Mouse (Mus musculus): ENCODE measurements around the gene Lce1a2.
"Not testable (repeated sequence)": the region's sequence is repeated elsewhere in the genome, so short reads cannot be mapped to it uniquely, and the experiment has no call there.

The Lce1a2 gene

GRCm38 (mm10) chr3:92670215-92670614 lies at the start of gene Lce1a2:
Gene Lce1a2, minus strand, starts transcription at chr3:92670315.
- DNase-seq (ENCODE audit: low spot score): no peak

- no peak for DNase-seq (ENCODE audit: low spot score)
Measured at GRCm38 (mm10) chr3:92715122-92715521, 45.0 kb upstream of the Lce1a2 start.

DNA sequence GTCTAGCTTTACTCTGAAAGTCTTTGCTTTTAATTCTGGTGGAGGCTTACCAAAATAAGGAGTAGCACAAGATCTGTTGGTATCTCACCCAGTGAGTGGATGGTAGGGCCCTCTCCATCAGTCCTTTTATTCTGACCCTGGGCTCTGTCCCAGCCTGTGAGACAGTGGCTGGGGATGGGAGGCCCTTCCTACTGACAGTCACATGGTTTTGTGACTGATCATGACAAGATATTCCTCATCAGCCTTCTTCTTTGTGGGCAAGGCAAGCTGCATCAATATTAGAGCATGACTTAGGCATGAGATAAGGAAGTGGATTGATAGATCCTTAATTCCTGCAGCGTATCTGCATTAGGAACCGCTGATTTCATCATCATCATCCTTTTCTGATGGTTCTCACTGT lies 38.9 kb upstream of the Lce1a2 start, which contains the start of gene Lce1e:
Lce1e (minus strand) TSS at position 101 of the 400 bp plus-strand sequence.
- no peak for DNase-seq (ENCODE audit: low spot score)

DNA sequence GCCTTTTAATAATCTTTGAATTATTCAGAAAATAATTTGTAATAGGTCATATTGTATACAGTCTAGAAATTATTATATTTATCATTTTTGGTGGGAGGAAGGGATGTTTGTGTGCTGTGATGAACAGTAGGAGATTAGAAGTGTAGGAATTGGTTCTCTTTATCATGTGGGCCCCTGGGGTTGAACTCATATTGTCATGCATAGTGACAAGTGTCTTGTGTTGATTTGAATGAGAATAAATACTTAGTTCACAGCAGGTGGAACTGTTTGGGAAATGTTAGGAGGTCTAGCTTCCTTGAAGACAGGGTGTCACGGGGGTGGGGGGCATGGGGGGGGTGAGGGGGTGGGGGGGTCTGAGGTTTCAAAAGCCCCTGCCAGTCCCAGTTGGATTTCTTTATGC lies 24.5 kb upstream of the Lce1a2 start:
- no peak for DNase-seq (ENCODE audit: low spot score)

DNA sequence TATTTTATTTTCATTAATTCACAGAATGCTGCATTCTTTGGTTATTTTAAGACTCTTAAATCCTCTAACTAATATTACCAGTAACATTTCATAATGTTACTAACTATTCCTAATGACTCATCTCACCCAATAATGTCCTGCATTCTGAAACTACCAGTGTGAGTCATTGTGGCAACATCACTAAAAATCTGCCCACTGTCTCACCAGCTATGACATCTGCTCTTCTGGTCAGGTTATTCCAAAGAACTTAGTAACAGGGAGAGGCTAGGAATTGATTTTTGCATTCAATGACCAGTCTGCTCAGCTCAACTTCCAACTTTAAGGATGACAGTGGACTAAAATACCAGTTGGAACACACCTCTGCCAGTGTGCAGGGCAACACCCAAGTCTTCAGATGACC lies 21.6 kb upstream of the Lce1a2 start:
- DNase-seq (ENCODE audit: low spot score): no peak

DNA sequence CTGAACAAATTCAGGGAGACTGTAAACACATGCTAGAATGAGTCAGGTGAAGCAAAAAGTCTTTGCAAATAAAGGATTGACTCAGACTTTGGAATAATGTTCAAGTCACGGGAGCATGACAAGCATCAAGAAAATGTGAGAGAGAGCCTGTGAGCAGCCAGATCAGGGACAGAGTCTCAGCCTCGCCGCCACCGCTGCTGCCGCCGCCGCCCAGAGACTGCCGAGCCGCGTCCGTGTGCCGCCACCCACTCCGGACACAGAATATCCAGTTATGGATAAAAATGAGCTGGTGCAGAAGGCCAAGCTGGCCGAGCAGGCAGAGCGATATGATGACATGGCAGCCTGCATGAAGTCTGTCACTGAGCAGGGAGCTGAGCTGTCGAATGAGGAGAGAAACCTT lies 19.0 kb upstream of the Lce1a2 start:
- not testable (repeated sequence) for DNase-seq (ENCODE audit: low spot score)

DNA sequence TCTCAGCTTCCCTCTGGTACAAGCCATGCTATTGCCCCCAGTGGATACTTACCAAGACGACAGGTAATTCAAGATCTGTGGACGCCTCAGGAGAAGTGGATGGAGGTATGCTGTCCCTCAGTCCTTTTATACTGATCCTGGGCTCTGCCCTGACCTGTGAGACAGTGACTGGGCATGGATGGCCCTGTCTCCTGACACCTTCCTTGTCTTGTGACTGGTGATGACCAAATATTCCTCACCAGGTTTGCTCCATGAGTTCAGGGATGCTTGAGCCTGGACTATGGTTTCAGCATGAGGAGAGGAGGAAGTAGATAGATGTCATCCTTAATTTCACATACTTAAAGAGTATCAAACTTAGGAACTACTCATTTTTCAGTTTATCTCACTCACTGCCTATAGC lies 17.0 kb upstream of the Lce1a2 start, which contains the start of gene Lce1d:
Lce1d (minus strand) TSS at position 101 of the 400 bp plus-strand sequence.
- no peak for DNase-seq (ENCODE audit: low spot score)

DNA sequence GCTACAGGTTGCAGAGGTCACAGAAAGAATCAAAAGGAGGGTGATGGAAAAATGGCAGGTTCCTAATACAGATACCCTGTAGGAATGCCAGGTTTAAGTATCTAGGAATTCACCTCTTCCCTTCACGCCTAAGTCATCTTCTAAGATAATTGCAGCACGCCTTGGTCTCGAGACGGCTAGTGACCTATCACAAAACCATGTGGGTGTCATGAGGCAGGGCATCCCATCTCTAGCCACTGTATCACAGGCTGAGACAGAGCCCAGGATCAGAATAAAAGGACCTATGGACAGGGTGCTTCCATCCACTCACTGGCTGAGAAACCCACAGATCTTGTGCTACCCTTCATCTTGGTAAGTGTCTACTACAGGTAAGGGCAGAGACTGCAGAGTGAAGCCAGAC lies 8.8 kb upstream of the Lce1a2 start, which contains the start of gene Lce1c:
Lce1c (plus strand) TSS at position 301 of the 400 bp plus-strand sequence.
- DNase-seq (ENCODE audit: low spot score): no peak

- no peak for DNase-seq (ENCODE audit: low spot score)
Measured at GRCm38 (mm10) chr3:92656826-92657225, 13.3 kb downstream of the Lce1a2 start, which contains the start of gene Lce1b. Gene Lce1b, minus strand, starts transcription at chr3:92656926.

GRCm38 (mm10) chr3:92648207-92648606 lies 21.9 kb downstream of the Lce1a2 start, which contains the start of gene Lce1a1:
Gene Lce1a1, minus strand, starts transcription at chr3:92648307.
- no peak for DNase-seq (ENCODE audit: low spot score)

- DNase-seq (ENCODE audit: low spot score): no peak
Measured at GRCm38 (mm10) chr3:92639854-92640253, 30.3 kb downstream of the Lce1a2 start.

DNA sequence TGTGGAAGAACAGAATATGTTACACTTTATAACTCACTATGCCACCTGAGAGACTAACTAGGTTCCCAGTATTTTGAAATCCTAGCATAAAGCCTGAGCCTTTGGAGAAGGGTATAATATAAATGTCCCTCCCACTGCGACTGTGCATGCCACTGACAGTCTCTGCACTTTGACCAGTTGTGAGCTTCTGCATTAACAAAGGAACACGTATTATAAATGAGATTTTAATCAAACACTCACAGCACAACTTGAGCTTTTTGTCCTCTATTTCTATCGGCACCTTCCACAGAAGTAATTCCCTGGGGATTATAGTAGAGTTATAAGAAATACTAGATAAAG lies 31.5 kb downstream of the Lce1a2 start:
- no peak for DNase-seq (ENCODE audit: low spot score)

DNA sequence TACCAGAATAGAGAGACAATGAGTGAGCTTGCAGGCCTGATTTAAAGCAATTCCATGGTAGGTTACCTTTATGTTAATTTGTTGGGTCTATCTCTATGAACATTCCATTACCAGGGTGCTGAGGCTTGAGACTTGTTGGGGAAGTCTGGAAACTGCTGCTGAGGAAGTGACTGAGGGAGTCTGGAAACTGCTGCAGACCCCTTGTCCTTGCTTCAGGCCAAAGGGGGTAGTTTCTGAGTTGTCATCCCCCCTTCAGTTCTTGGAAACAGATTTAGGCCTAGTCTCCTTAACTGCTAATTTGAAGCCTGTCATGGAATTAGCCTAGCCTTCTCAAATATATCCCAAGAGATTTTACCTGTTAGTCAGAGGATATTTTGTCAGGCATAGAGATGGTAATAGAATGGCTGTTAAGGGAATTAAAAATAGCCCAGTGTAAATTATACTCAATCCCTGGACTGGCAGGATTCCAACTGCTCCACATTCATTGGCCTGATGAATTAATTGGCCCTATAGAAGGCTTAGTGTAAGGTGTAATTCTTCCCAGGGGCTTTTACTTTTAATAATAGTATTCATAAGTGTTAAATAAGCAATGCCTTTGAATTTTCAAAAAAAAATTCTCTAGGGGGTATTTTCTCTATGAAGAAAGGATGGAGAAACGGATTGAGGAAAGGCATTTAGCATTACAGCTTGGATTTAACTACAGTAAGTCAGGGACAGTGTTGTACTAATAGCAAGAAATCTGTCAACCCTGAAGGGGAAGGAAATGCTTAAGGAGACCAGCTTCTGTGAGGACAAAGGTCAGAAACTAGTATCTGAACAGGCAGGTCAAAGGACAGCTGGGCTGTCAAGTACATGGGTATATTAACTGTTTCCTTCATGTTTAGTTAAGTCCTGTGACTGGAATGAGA lies 32.1 kb downstream of the Lce1a2 start:
- no peak for DNase-seq (ENCODE audit: low spot score)

DNA sequence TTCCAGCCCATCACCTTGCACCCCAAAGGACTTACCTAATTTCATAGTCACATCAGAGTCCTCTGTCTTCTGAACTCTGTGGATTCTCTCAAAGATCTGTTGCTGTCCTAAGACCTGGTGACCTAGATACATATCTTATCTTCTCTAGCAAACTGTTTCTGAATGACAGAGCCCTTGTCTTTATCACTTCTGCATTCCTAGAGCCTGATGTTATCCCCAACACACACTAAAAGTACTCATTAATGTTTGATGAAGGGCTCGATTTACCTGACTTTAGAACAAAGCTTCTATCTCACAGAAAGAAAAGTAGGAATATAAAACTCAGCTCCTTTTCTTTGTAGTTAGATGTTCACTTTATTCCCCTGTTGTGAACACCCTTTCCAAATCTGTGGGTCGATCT lies 48.6 kb downstream of the Lce1a2 start, which contains the start of gene Lce6a:
Lce6a (minus strand) TSS at position 101 of the 400 bp plus-strand sequence.
- DNase-seq (ENCODE audit: low spot score): no peak
